Mouse (Mus musculus) spleen, postnatal 4 days (tissue): ENCODE data around the gene Cfap61.
"Not testable (repeated sequence)": the region's sequence is repeated elsewhere in the genome, so short reads cannot be mapped to it uniquely, and the experiment has no call there.

Experiments
- DNase-seq, 2 experiments: peaks; one replicate each; pipeline ENCODE4 v3.0.0; 2022; ENCODE audit warnings: low spot score in 2 of 2

The Cfap61 gene

GRCm38 (mm10) chr2:145934339-145935231 is at the start of gene Cfap61, which contains the start of gene Crnkl1:
Gene Cfap61, plus strand, starts transcription at chr2:145934784.
Gene Crnkl1, minus strand, starts transcription at chr2:145935014.
- peak; percentile 86 to 92 for DNase-seq

- no peak for DNase-seq
Observed at GRCm38 (mm10) chr2:145884913-145885785, 49.4 kb upstream of the Cfap61 start.

- DNase-seq: peak in 1 of 2 experiments; percentile 19
Observed at GRCm38 (mm10) chr2:145887937-145888765, 46.4 kb upstream of the Cfap61 start.

- no peak for DNase-seq
Observed at GRCm38 (mm10) chr2:145888766-145889480, 45.7 kb upstream of the Cfap61 start.

- DNase-seq: no peak
Observed at GRCm38 (mm10) chr2:145890571-145890970, 44.0 kb upstream of the Cfap61 start.

GRCm38 (mm10) chr2:145893756-145894155 is 40.8 kb upstream of the Cfap61 start:
- DNase-seq: no peak

GRCm38 (mm10) chr2:145898106-145898505 is 36.5 kb upstream of the Cfap61 start:
- no peak for DNase-seq

- not testable (repeated sequence) for DNase-seq
Observed at GRCm38 (mm10) chr2:145900318-145900717, 34.3 kb upstream of the Cfap61 start.

- no peak for DNase-seq
Observed at GRCm38 (mm10) chr2:145901861-145902260, 32.7 kb upstream of the Cfap61 start, which contains the start of gene Naa20. Gene Naa20, plus strand, starts transcription at chr2:145902099.

- DNase-seq: peak; percentile 83 to 92
Observed at GRCm38 (mm10) chr2:145903061-145903901, 31.3 kb upstream of the Cfap61 start.

- no peak for DNase-seq
Observed at GRCm38 (mm10) chr2:145903983-145904616, 30.5 kb upstream of the Cfap61 start.

- no peak for DNase-seq
Observed at GRCm38 (mm10) chr2:145905156-145905555, 29.4 kb upstream of the Cfap61 start.

- not testable (repeated sequence) for DNase-seq
Observed at GRCm38 (mm10) chr2:145905884-145906283, 28.7 kb upstream of the Cfap61 start.

- no peak for DNase-seq
Observed at GRCm38 (mm10) chr2:145920941-145921650, 13.5 kb upstream of the Cfap61 start.

- DNase-seq: no peak
Observed at GRCm38 (mm10) chr2:145936975-145937374, 2.4 kb downstream of the Cfap61 start.

GRCm38 (mm10) chr2:145941403-145941802 is 6.8 kb downstream of the Cfap61 start:
- no peak for DNase-seq

GRCm38 (mm10) chr2:145944286-145944685 is 9.7 kb downstream of the Cfap61 start:
- DNase-seq: no peak

- DNase-seq: no peak
Observed at GRCm38 (mm10) chr2:145948402-145948954, 13.9 kb downstream of the Cfap61 start.
